In genomic region chr11:116994095-116994582, GRCm38 (mm10) we compare ENCODE assay signal across 9 mouse cellular contexts.
DNase-seq lines count a peak whose midpoint lies in the region; ATAC-seq and TF ChIP-seq lines count a peak whose summit lies in the region.
"Had no signal": no experiment of that assay in that cellular context is flagged by ENCODE, and none has a peak within 500 bp of the region (broad histone marks: within the 10 kb centered on the region; RNA-seq: fewer than 3 reads in every experiment).

No protein-coding gene starts in this region.

- peak; percentile 45 to 47 for DNase-seq in B cell, adult 2 months
- DNase-seq in embryonic facial prominence, embryonic 10.5 days (ENCODE audit: low spot score): peak; percentile 47
- DNase-seq in hindbrain, embryonic 11.5 days (ENCODE audit: low spot score): peak; percentile 85
- peak; percentile 67 for DNase-seq in left cerebral cortex, postnatal 4 days
- no peak for DNase-seq in right cerebral cortex, adult 18-20 months
- DNase-seq in frontal cortex, postnatal 14 days (ENCODE audit: low spot score in 2 of 2): no peak

- intact Hi-C loops in left cerebral cortex, postnatal 4 days (cut with DNase I): no loop called here

- H3K4me2 ChIP-seq in hindbrain, embryonic 11.5 days (replicated peaks; ENCODE audit: low read depth, low read length): peak overlapping the region; percentile 44

- TF ChIP-seq CTCF in ES-Bruce4 (IDR thresholded peaks at IDR 0.05; ENCODE audit: low read depth, low read length): peak; percentile 56

- no peak overlapping the region for H3K9ac ChIP-seq in ES-Bruce4 (ENCODE audit: low read depth, poor library complexity, severe bottlenecking)
- 0 out of 2 replicates have a peak overlapping the region, but pooled peaks have one; percentile 16 for H3K9ac ChIP-seq in hindbrain, embryonic 11.5 days (ENCODE audit: low read depth, low read length)

- no peak overlapping the region for H3K27ac ChIP-seq in ES-Bruce4 (ENCODE audit: insufficient read depth, low read length)
- H3K27ac ChIP-seq in embryonic facial prominence, embryonic 10.5 days (replicated peaks): no peak overlapping the region; the same call in 1 of the 2 replicates
- peak overlapping the region; percentile 36; the same call in 1 of the 2 replicates for H3K27ac ChIP-seq in hindbrain, embryonic 11.5 days (ENCODE audit: low read depth, low read length)
- H3K27ac ChIP-seq: macrophage had no signal

- no peak for TF ChIP-seq EP300 in ES-Bruce4 (IDR thresholded peaks at IDR 0.05; ENCODE audit: insufficient read depth, low read depth, low read length)

- H3K9me3 ChIP-seq in ES-Bruce4 (replicated peaks; ENCODE audit: control insufficient read depth, insufficient read depth, low read length, poor library complexity, severe bottlenecking): no peaks in the 10 kb centered on the region
- H3K9me3 ChIP-seq in embryonic facial prominence, embryonic 10.5 days: 0 out of 2 replicates have a peak, but pooled peaks cover 2% of the 10 kb centered on the region
- H3K9me3 ChIP-seq in hindbrain, embryonic 11.5 days (ENCODE audit: control insufficient read depth, low read length): no peaks in the 10 kb centered on the region

- H3K27me3 ChIP-seq in ES-Bruce4 (ENCODE audit: control insufficient read depth, insufficient read depth, low read length, poor library complexity, severe bottlenecking): 0 out of 2 replicates have a peak, but pooled peaks cover 2% of the 10 kb centered on the region
- H3K27me3 ChIP-seq in embryonic facial prominence, embryonic 10.5 days (replicated peaks; ENCODE audit: low read depth, poor library complexity, severe bottlenecking): peaks cover 60% of the 10 kb centered on the region
- no peaks in the 10 kb centered on the region; the same call in 1 of the 2 replicates for H3K27me3 ChIP-seq in hindbrain, embryonic 11.5 days (ENCODE audit: control insufficient read depth, insufficient read depth, low read length)

- no peak for TF ChIP-seq POLR2A in ES-Bruce4 (IDR thresholded peaks at IDR 0.05; ENCODE audit: insufficient read depth, low read length)

- H3K4me1 ChIP-seq in ES-Bruce4 (ENCODE audit: control insufficient read depth, insufficient read depth, low read length): peaks cover 7% of the 10 kb centered on the region
- peaks cover 10% of the 10 kb centered on the region for H3K4me1 ChIP-seq in embryonic facial prominence, embryonic 10.5 days
- H3K4me1 ChIP-seq in hindbrain, embryonic 11.5 days (replicated peaks; ENCODE audit: control insufficient read depth, insufficient read depth, low read length): no peaks in the 10 kb centered on the region

- WGBS in embryonic facial prominence, embryonic 10.5 days: 3% methylated on average over 18 of the region's 18 CpGs
- WGBS in hindbrain, embryonic 11.5 days: 1% methylated on average over 18 of the region's 18 CpGs

- no peaks in the 10 kb centered on the region for H3K36me3 ChIP-seq in ES-Bruce4 (ENCODE audit: control insufficient read depth, insufficient read depth, low read length, poor library complexity, severe bottlenecking)
- no peaks in the 10 kb centered on the region for H3K36me3 ChIP-seq in embryonic facial prominence, embryonic 10.5 days (replicated peaks)
- H3K36me3 ChIP-seq in hindbrain, embryonic 11.5 days (ENCODE audit: control insufficient read depth, insufficient read depth, low read length): no peaks in the 10 kb centered on the region

- H3K4me3 ChIP-seq in ES-Bruce4 (ENCODE audit: low read depth, low read length): no peak overlapping the region; the same call in 1 of the 2 replicates
- H3K4me3 ChIP-seq in embryonic facial prominence, embryonic 10.5 days: peak overlapping the region; percentile 42
- peak overlapping the region; percentile 16 for H3K4me3 ChIP-seq in hindbrain, embryonic 11.5 days (ENCODE audit: low read depth, low read length)

- peak; percentile 65 for ATAC-seq in hindbrain, embryonic 11.5 days (ENCODE audit: low FRiP score)
- ATAC-seq in monocyte, adult 5-6 weeks (replicated peaks; ENCODE audit: insufficient number of reproducible peaks, low FRiP score, low TSS enrichment, poor library complexity, severe bottlenecking): 0 out of 2 replicates have a peak, but pooled peaks have one; percentile 58

Comparison
In these comparisons a context has a peak if more than half of its experiments do, and no peak if none do; other contexts are left out.
1. DNase-seq: peak in B cell, adult 2 months (2 of 2), embryonic facial prominence, embryonic 10.5 days (single experiment), hindbrain, embryonic 11.5 days (single experiment) and left cerebral cortex, postnatal 4 days (single experiment); none in right cerebral cortex, adult 18-20 months (single experiment) and frontal cortex, postnatal 14 days (0 of 2).